Mouse (Mus musculus): ENCODE measurements around the gene Gipc2. TPM values are rescaled to one million over a fixed set of nuclear protein-coding genes. Genes with fewer than 3 reads are reported as not detected.
"Not testable (repeated sequence)": the region's sequence is repeated elsewhere in the genome, so short reads cannot be mapped to it uniquely, and the experiment has no call there.

Gene Gipc2
- total RNA-seq, 1 experiment from 2014 or later, result not detected

DNA sequence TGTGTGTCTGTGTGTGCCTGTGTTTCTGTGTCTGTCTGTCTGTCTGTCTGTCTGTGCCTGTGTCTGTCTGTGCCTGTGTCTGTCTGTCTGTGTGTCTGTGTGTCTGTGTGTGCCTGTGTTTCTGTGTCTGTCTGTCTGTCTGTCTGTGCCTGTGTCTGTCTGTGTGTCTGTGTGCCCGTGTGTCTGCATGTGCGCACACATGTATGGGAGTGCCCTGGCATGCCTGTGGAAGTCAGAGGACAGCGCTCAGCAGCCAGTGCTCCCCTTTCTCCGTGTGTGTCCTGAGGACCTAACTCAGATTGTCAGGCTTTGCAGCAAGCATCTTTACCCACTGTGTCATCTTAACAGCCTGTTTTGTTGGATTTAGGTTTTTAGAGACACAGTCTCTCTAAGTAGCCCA, 36.6 kb downstream of the Gipc2 start:
- not testable (repeated sequence) for ATAC-seq (ENCODE audit: extremely low read depth, insufficient number of reproducible peaks, low FRiP score, poor library complexity, severe bottlenecking)

DNA sequence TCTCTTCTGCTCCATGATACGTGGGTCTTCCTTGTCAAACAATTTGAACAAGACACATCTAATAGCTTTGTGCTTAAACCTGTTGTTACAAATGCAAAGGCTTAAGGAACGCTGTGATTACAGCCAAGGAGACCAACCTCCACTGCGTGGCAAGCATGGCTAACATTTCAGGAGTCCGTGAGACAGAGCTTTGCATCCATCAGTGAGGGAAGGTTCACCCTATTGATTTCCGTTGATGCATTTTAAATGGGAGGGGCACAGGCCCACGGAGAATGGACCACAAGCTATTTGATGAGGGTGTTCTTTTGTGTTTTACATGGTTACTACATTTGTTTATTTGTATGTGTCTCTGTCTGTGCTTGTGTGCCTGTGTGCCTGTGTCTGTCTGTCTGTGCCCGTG, 37.4 kb downstream of the Gipc2 start:
- no peak for ATAC-seq (ENCODE audit: extremely low read depth, insufficient number of reproducible peaks, low FRiP score, poor library complexity, severe bottlenecking)

DNA sequence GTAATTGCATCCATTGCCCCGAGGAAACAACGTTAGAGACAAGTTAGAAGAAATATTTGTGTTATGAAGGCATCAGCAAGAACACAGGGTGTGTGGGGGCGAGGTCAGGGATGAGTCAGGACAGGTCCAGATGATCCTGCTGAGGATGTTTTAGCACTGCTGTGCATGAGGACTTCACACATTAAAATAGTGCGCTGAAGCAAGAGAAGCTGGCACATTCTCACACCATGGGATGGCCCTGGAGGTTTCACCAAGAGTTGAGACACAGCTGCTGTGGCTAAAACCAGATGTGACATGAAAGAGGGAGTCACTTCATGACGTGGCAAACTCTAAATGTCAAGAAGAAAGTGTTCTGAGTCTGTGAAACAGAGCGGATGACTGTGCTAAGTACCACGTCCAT, 38.9 kb downstream of the Gipc2 start:
- ATAC-seq (ENCODE audit: extremely low read depth, insufficient number of reproducible peaks, low FRiP score, poor library complexity, severe bottlenecking), result no peak

DNA sequence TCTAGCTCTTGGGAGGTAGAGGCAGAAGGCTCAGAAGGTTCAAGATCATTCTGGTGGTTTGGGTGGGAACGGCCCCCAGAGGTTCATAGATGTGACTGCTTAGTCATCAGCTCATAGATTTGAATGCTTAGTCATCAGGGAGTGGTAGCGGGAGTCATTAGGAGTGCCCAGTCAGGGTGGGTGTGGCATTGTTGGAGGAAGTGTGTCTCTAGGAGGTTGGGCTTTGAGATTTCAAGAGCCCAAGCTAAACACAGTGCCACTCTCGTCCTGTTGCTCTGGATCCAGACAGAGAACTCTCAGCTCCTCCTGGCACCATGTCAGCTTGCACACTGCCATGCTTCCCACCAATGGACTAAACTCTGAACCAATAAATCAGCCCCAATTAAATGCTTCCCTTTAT, 43.3 kb downstream of the Gipc2 start:
- ATAC-seq (ENCODE audit: extremely low read depth, insufficient number of reproducible peaks, low FRiP score, poor library complexity, severe bottlenecking), result peak; percentile 39; the same call in 1 of the 2 replicates

DNA sequence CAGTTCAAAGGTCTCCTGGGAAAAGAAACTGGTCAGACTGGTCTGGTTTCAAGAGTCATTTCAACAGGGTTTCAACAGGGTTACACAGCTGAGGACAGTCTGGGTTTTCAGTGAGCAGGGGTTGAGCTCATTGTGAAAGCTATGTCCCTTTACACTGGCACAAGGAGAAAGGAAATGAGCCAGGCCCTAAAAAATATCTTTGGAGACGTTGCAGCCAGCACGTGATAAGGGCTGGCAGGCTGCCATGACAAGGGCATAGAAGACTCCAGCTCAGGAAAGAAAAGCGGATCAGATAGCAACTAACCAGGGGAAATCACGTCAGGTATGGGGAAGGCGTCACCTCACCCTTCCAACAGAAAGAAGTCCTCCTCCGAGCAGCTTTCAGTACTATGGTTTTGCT, 43.9 kb downstream of the Gipc2 start:
- ATAC-seq (ENCODE audit: extremely low read depth, insufficient number of reproducible peaks, low FRiP score, poor library complexity, severe bottlenecking), result no peak

DNA sequence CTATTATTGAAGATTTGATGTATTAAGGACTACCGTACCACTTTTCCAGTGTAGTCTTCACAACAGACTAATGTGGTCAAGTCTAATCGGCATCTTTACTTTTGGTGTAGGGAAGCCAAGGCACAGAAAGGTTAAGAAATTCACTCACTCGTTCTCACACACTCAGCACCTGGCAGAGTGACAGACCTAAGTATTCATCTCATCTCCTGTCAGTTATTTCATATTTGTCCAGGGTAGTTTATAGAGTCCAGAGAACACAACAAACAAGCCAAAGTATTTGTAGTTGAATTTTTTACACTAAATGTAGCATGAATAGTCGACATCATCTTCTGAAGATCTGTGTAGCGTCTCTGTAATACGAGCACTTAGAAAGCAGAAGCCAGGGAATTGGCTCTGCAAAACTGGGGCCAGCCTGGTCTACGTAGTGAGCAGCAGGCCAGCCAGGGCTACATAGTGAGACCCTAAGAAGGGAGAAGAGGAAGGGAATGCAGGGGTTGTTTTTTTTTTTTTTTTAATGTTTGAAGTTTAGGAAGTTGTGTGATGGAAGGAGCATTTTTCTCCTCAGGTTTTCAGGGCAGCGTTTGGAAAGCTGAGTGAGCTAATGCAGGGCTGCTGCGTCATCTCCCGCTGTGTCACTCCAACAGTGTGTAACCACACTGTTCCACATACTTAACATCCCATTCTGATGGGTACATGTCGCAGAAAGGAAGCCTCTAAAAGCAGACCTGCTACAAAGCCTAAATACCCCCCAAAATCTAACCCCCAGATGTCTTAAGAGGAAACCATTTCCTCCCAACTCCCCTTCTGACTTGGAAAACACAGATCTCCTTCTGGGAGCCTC, 44.6 kb downstream of the Gipc2 start:
- no peak for ATAC-seq (ENCODE audit: extremely low read depth, insufficient number of reproducible peaks, low FRiP score, poor library complexity, severe bottlenecking)

DNA sequence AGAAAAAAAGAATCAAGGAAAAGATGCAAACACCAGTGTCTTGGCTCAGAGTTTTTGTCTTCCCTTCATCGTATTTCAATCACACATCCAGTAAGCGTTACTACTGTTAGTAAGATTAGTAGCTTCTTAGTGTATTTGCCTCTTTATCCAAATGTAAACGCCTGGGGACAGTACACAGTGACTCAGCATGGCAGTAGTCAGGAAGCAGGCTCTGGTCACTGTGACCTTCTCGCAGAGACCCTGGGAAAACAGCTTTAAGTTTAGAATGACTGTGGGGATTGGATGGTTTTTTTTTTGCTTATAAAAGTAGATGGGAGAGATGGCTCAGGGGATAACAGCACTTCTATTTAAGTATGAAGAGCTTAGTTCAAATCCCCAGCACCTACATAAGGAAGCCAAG, 46.0 kb downstream of the Gipc2 start:
- no peak for ATAC-seq (ENCODE audit: extremely low read depth, insufficient number of reproducible peaks, low FRiP score, poor library complexity, severe bottlenecking)

DNA sequence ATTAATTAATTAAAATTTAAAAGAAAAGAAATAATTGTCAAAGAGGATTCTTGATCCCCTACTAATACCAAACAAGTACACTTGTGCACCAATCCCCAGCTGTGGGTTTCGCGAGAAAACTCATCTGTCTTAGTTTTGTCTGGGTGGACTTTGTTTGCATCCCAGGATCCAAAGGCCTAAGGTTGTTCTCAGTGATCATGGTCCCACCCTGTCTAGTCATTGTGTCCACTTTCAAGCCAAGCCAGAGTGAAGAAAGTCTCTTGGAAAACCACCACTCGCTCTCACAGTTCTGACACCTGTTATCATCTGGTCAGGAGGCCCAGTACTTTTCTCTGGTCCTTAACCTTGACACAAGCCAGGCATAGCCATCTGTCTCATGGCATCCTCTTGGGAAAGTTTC, 48.1 kb downstream of the Gipc2 start:
- no peak for ATAC-seq (ENCODE audit: extremely low read depth, insufficient number of reproducible peaks, low FRiP score, poor library complexity, severe bottlenecking)

DNA sequence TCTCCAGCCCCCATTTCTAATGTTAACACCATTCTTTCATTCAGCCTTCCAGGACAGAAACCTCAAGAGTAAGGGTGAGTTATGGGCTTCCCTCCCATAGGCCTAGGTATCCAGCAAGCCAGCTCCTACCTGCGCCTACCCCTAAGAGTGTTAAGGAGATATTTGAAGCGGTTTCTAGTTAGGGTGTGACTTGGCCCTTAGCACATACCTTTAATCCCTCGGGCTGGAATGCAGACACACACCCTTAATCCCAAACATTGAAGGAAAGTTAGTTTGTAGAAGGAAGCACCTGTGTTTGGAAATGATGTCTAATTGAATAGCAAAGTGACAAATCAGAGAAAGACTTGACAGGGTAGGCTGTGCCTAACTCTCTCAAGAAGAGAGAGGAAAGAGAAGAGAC, 49.9 kb downstream of the Gipc2 start:
- no peak for ATAC-seq (ENCODE audit: extremely low read depth, insufficient number of reproducible peaks, low FRiP score, poor library complexity, severe bottlenecking)

DNA sequence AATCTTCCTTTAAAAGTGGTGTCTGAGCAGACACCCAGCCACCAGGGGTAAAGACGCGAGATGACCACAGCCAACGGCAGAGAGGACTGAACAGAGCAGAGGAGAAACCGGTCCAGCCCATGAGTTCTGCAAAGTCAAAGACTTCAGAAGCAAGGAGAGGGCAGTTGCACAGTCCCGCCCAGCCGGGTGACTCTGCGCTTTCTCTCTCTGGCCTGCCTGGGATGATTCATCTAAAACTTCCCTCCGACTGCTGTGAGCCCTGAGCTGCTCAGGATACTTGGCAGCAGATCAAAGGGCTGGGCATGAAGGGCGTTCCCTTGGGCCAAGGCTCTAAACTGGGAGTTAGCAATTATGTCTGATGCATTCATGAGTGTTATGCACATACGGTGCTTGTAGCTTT, 51.2 kb downstream of the Gipc2 start:
- peak; percentile 57; the same call in 1 of the 2 replicates for ATAC-seq (ENCODE audit: extremely low read depth, insufficient number of reproducible peaks, low FRiP score, poor library complexity, severe bottlenecking)

DNA sequence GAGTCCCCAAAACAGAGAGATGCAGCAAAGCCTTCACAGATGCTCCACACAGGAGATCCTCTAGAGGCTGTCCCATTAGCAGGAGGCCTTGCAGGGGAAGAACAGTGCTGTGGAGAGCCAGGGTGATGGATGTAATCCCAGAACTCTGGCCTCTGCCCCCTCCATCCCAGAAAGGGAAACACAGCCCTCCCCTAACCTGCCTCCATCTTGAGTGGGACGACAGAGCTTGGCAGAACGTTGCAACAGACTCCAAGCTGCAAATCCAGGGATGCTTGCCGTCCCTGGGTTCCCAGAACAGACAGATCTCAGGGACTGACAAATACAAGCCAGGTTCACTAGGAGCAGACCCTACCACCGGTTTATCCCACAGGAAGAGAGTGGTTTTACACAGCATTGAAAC, 51.8 kb downstream of the Gipc2 start:
- no peak for ATAC-seq (ENCODE audit: extremely low read depth, insufficient number of reproducible peaks, low FRiP score, poor library complexity, severe bottlenecking)

DNA sequence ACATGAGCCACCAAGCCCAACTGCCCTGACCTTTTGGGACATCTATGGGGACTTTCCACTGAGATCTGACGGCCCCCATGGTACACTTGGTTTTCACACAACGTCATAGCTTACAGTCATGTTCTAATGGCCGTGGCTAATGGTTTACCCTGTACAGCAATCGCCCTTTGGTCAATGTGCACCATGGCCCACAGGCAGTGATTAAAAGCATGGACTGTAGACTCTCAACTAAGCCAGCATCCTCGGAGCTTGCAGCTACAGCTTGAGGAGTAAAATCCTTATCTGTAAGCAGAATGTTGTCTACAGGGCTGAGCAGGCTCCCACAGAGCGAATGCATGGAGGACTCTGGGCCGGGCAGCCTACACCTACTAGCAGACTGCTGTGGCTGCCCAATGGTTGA, 52.5 kb downstream of the Gipc2 start:
- ATAC-seq (ENCODE audit: extremely low read depth, insufficient number of reproducible peaks, low FRiP score, poor library complexity, severe bottlenecking), result no peak

DNA sequence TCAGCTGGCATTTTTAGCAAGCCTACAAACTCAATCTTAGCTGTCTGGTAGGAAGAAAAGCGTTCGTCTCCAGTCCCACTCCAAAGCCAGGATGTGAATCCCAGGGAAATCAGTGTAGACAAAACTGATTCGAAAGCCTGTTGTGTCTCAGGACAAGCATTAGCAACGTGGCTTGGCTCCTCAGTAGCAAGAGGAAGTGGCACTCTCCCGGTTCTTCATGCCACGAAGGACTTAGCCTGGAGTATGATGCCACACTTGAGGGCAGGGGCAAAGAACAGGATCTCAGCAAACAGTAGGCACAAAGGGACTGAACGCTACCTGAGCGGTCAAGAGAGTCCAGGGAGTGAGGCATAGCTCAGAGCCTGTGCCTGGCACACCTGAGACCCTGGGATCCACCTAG, 53.4 kb downstream of the Gipc2 start:
- ATAC-seq (ENCODE audit: extremely low read depth, insufficient number of reproducible peaks, low FRiP score, poor library complexity, severe bottlenecking), result no peak

DNA sequence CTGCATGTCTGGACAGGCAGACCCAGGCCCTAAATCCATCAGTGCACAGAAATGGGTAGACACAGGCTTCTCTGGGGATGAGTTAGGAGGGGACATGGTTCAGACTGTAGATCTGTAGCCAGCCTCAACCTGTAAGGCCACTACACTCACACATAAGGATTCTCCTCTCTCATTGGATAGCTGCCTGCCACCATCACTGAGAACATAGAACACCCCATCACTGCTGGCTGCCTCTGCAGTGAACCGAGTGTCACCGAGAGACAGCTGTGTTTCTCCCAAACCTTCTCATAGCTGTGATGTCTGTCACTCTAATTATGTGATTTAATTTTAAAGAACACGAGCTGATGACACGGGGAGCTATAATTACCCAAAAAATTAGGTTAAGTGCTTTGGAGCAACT, 54.5 kb downstream of the Gipc2 start:
- ATAC-seq (ENCODE audit: extremely low read depth, insufficient number of reproducible peaks, low FRiP score, poor library complexity, severe bottlenecking), result no peak

DNA sequence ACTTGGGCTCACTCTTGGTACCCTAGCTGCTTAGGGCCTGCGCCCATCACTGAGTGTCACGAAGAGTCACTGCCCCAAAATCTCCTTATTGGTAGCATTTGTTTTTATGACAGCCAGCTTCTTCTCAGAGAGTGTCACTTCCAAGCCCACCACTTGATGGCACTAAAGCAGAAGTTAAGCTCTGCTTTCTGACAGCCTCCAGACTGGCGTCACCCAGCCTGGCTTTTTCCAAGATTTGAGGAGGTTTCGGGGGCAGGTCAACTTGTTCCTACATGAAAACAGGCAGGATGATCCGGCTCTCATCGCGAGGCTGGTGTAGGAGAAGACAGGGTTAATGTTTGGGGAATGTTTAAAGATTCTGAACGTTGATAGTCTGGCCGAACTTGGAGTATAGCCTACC, 54.9 kb downstream of the Gipc2 start:
- ATAC-seq (ENCODE audit: extremely low read depth, insufficient number of reproducible peaks, low FRiP score, poor library complexity, severe bottlenecking), result no peak

DNA sequence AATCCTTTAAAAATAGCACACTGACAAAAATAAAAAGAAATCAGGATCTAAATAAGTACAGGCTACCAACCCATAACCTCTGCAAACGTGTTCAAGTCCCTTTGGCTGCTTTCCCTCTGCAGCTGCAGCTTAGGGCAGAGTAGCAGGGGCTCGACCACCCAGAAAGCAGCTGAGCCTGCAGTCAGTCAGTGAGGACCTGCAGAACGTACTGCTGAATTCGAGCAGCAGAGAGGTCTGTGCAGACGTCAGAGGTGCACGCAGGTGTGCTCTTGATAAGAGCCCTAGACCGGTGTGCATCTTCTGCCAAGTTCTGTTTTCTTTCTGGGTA, 56.8 kb downstream of the Gipc2 start:
- no peak for ATAC-seq (ENCODE audit: extremely low read depth, insufficient number of reproducible peaks, low FRiP score, poor library complexity, severe bottlenecking)

DNA sequence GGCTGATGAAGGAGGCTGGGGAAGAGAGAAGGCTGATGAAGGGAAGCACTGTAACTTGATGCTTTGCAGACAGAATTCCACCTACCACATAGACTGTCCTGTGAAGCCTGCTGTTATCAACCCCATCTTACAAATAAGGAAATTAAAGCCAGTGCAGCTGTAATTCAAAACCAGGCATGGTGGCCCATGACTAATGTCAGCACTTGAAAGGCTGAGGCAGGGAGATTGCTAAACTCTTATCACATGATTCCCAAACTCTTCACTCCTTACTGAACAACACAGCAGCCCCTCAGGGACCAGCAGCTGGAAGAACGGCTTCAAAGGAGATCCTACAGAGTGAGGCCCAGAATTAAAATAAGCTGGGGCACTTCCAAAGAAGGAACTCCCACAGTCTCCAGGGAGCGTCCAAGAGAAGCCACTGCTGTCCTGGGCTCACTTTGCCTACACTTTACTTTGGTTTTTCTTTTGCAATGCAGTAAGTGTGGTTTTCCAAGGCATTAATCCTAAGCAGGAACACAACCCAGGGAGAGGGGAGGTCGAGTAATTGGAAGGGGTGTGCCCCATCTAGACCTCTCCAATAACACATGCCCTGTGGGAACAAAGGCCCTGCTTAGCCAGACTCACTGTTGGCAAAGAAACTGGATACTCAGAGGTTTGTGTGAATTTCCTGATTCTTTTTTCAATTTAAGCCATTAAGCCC, 57.3 kb downstream of the Gipc2 start:
- ATAC-seq (ENCODE audit: extremely low read depth, insufficient number of reproducible peaks, low FRiP score, poor library complexity, severe bottlenecking), result no peak

DNA sequence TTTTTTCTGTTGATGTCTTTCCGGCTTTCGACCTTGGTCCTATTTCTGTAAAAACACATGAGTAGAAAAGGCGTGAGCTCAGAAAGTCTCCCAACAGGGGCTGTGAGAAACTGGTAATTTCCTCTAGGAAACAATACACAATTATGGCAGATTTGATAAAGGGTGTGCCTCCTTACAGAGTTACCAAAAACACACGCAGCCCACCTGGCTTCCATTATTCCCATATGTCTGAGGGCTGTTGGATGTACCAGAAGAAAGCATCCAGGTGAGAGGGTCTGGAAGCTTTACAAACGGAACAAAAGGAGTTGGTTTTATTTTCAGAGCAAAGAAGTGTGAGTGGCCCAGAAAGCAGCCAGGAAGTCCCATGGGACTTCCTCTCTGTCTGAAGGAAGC, 58.0 kb downstream of the Gipc2 start:
- no peak for ATAC-seq (ENCODE audit: extremely low read depth, insufficient number of reproducible peaks, low FRiP score, poor library complexity, severe bottlenecking)

DNA sequence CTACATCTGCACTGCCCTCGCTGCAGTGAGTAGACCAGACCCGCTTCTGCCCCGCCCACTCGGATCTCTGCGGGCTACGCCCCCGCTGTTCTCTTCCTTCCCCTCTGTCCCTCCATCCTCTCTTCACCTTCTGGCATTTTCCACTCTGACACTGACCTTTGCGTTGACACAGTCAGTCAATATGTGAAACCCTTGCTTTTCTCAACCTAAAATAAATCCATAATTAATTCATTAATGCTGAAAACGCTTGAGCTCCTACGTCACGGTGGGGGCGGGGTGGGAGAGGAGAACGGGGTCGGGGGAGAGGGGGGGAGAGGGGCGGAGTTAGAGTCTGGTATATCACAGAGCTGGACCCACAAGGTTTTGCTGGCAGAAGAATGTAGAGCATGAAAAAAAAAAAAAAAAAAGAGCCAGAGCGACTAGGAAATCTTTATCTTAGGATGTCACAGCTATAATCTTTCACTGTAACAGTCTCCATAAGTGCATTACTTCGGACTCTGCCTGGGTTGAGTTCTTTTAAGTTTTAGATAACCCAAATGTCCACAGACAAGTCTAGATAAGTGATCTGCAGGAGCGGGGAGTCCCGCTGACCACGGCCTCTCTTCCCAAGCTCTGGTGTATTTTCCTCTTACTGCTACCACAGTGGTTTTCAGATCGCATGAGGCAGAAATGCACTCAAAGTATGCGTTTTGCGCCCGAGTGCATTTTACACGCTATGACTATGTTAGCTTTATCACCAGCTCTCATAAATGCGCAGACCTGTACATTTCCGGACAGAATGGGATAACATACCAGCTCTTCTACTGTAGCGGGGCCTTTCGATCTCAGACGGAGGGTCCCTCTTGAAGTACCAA, 58.7 kb downstream of the Gipc2 start:
- ATAC-seq (ENCODE audit: extremely low read depth, insufficient number of reproducible peaks, low FRiP score, poor library complexity, severe bottlenecking), result no peak
